Mouse (Mus musculus): ENCODE measurements around the gene Cab39l. TPM values are rescaled to one million over a fixed set of nuclear protein-coding genes. Genes with fewer than 3 reads are reported as not detected.
"Not testable (repeated sequence)": the region's sequence is repeated elsewhere in the genome, so short reads cannot be mapped to it uniquely, and the experiment has no call there.

Cab39l gene
- polyA plus RNA-seq, 1 experiment from 2014 or later = 31.9 TPM

- 54% methylated on average over 14 of the region's 14 CpGs for WGBS
- no peaks in the 10 kb centered on the region for H3K4me1 ChIP-seq (ENCODE audit: control insufficient read depth, insufficient read depth, low read depth, low read length)
- H3K27ac ChIP-seq (ENCODE audit: low read depth, low read length) = no peak overlapping the region
- ATAC-seq = no peak
- H3K9ac ChIP-seq (ENCODE audit: low read depth, low read length) = no peak overlapping the region
- no peaks in the 10 kb centered on the region for H3K9me3 ChIP-seq (ENCODE audit: control insufficient read depth, low read length)
- no peak overlapping the region for H3K4me3 ChIP-seq (ENCODE audit: low read length)
- no peaks in the 10 kb centered on the region; the same call in 1 of the 2 replicates for H3K27me3 ChIP-seq (replicated peaks; ENCODE audit: control insufficient read depth, insufficient read depth, low read length)
- no peaks in the 10 kb centered on the region for H3K36me3 ChIP-seq (ENCODE audit: control insufficient read depth, insufficient read depth, low read length)
- H3K4me2 ChIP-seq (ENCODE audit: low read length) = no peak overlapping the region
Measured at GRCm38 (mm10) chr14:59612920-59613625, 172.3 kb downstream of the Cab39l start.

- H3K36me3 ChIP-seq (ENCODE audit: control insufficient read depth, insufficient read depth, low read length); H3K4me3 ChIP-seq (ENCODE audit: low read length); H3K9ac ChIP-seq (ENCODE audit: low read depth, low read length); ATAC-seq; H3K27ac ChIP-seq (ENCODE audit: low read depth, low read length); H3K4me1 ChIP-seq (ENCODE audit: control insufficient read depth, insufficient read depth, low read depth, low read length); H3K9me3 ChIP-seq (ENCODE audit: control insufficient read depth, low read length); H3K4me2 ChIP-seq (ENCODE audit: low read length); H3K27me3 ChIP-seq (replicated peaks; ENCODE audit: control insufficient read depth, insufficient read depth, low read length): not testable (repeated sequence)
- WGBS = 86% methylated on average over 3 of the region's 3 CpGs
Measured at GRCm38 (mm10) chr14:59614149-59614548, 173.4 kb downstream of the Cab39l start.

DNA sequence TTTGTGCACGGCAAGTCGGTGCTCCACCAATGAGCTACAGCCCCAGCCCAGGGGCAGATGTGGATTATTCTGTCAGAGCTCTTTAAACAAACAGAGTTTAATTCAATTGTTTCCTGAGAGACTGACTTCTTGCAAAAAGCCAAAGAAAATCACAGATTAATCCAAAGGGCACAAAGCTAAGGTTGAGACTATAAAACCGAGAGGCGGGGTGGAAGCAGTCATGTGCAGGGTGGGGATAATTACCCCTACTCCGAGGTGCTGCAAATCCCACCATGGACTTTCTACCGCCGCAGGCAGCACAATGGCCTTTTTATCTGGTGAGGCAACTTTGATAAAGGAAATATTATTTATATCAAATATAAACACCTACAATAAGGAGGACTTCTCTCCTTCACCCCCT lies 176.0 kb downstream of the Cab39l start:
- Histone ChIP-seq H3K27ac (ENCODE audit: low read depth, low read length) (no peak overlapping the region), H3K4me3 (ENCODE audit: low read length) (no peak overlapping the region), H3K4me2 (ENCODE audit: low read length) (no peak overlapping the region), H3K9me3 (ENCODE audit: control insufficient read depth, low read length) (no peaks in the 10 kb centered on the region), H3K4me1 (ENCODE audit: control insufficient read depth, insufficient read depth, low read depth, low read length) (no peaks in the 10 kb centered on the region), H3K9ac (ENCODE audit: low read depth, low read length) (no peak overlapping the region), H3K27me3 (replicated peaks; ENCODE audit: control insufficient read depth, insufficient read depth, low read length) (no peaks in the 10 kb centered on the region; the same call in 1 of the 2 replicates), H3K36me3 (ENCODE audit: control insufficient read depth, insufficient read depth, low read length) (no peaks in the 10 kb centered on the region)
- WGBS = 69% methylated on average over 7 of the region's 7 CpGs
- ATAC-seq = no peak

DNA sequence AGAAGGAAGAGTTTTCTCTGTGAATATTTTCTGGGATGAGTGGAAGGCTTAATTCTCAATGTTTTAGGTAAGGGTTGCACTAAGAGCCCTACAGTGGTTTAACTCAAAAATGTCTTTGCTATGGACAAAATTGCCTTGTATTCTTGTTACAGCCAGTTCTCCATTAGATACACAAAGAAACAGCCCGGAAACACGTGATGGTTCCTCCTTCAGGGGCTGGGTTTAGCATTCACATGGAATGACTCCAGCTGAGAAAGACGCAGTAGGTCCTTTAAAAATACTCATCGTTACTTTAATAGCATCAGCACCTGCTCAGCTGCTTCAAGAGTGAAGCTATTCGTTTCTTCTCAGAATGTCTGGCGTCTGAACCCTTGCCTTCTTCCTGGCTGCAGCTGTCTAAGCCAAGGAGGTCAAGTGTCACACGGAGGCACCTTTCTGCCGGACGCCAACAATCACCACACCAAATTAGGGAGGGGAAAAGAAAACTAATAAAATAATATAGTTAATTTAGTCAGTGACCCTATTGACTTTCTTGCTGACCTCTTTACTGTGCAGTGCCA lies 183.6 kb downstream of the Cab39l start:
- H3K4me1 ChIP-seq (ENCODE audit: control insufficient read depth, insufficient read depth, low read depth, low read length) = peaks cover 21% of the 10 kb centered on the region
- no peak overlapping the region for H3K4me2 ChIP-seq (ENCODE audit: low read length)
- peaks cover 10% of the 10 kb centered on the region for H3K27me3 ChIP-seq (replicated peaks; ENCODE audit: control insufficient read depth, insufficient read depth, low read length)
- no peak overlapping the region for H3K9ac ChIP-seq (ENCODE audit: low read depth, low read length)
- no peaks in the 10 kb centered on the region for H3K36me3 ChIP-seq (ENCODE audit: control insufficient read depth, insufficient read depth, low read length)
- ATAC-seq = no peak
- no peaks in the 10 kb centered on the region for H3K9me3 ChIP-seq (ENCODE audit: control insufficient read depth, low read length)
- WGBS = 35% methylated on average over 9 of the region's 9 CpGs
- no peak overlapping the region for H3K27ac ChIP-seq (ENCODE audit: low read depth, low read length)
- H3K4me3 ChIP-seq (ENCODE audit: low read length) = no peak overlapping the region

DNA sequence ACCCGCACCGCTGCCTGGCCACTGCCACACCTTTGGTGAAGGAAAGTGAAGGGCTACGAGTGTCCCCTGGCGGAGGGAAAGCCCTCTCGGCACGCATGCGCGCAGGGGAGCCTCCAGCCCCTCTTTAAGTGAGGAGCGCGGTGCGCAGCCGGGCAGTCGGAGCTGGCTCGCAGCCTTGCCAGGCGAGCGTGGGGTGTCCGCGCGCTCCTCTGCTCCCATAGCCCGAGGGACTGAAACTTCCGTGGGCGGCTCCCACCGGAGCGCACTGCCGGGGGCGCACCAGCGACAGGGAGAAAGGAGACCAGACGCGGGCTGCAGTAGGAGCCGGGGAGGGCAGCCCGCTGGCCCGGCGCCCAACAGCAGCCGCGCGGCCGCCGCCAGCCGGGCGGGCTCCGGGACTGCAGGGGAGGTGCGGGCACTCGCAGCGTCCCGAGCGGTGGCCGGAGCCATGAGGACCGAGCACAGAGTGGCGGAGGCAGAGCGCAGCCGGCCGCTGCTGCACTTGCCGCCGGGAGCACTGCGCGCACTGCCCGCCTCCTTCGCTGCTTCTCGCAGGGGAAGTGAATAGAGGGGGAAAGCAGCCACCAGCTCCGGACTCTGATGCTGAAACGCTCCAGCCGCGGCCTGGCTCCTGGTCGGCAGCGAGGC lies 184.5 kb downstream of the Cab39l start, which contains the start of gene Shisa2:
Gene Shisa2 (plus strand): TSS at position 151 of the 648 bp plus-strand sequence.
- Histone ChIP-seq H3K4me1 (ENCODE audit: control insufficient read depth, insufficient read depth, low read depth, low read length) (peaks cover 21% of the 10 kb centered on the region), H3K9me3 (ENCODE audit: control insufficient read depth, low read length) (no peaks in the 10 kb centered on the region), H3K9ac (ENCODE audit: low read depth, low read length) (peak within 1 kb of the TSS; percentile 72), H3K27me3 (replicated peaks; ENCODE audit: control insufficient read depth, insufficient read depth, low read length) (peaks cover 10% of the 10 kb centered on the region), H3K4me2 (ENCODE audit: low read length) (peak within 1 kb of the TSS; percentile 85), H3K36me3 (ENCODE audit: control insufficient read depth, insufficient read depth, low read length) (peaks cover 4% of the 10 kb centered on the region), H3K4me3 (ENCODE audit: low read length) (peak within 1 kb of the TSS; percentile 68), H3K27ac (ENCODE audit: low read depth, low read length) (peak within 1 kb of the TSS; percentile 70)
- ATAC-seq = peak; percentile 93
- 0% methylated on average over 64 of the region's 65 CpGs for WGBS

GRCm38 (mm10) chr14:59625806-59626364 lies 185.1 kb downstream of the Cab39l start:
- Histone ChIP-seq H3K27ac (ENCODE audit: low read depth, low read length) (peak overlapping the region; percentile 70), H3K36me3 (ENCODE audit: control insufficient read depth, insufficient read depth, low read length) (peaks cover 4% of the 10 kb centered on the region), H3K27me3 (replicated peaks; ENCODE audit: control insufficient read depth, insufficient read depth, low read length) (peaks cover 10% of the 10 kb centered on the region), H3K4me3 (ENCODE audit: low read length) (peak overlapping the region; percentile 68), H3K9ac (ENCODE audit: low read depth, low read length) (peak overlapping the region; percentile 72), H3K4me2 (ENCODE audit: low read length) (peak overlapping the region; percentile 85), H3K4me1 (ENCODE audit: control insufficient read depth, insufficient read depth, low read depth, low read length) (peaks cover 21% of the 10 kb centered on the region), H3K9me3 (ENCODE audit: control insufficient read depth, low read length) (no peaks in the 10 kb centered on the region)
- ATAC-seq = peak; percentile 45
- WGBS = under 1% methylated on average over 48 of the region's 51 CpGs

DNA sequence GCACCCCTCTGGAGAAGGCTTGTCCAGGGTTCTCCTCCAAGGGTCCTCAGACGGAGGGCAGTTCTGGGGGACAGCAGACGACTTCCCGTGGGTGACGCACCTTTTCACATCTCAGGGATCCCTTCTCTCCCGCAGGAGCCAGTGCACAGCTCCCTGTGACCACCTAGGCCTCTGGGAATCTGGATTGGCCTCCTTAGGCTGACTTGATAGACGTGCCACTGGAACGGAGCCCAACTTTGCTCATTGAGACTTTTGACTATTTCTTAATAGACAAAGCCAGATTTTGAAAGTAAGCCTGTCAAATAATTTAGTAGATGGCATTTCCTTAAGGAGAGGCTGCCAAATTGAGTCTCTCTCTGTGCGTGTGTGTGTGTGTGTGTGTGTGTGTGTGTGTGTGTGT lies 185.9 kb downstream of the Cab39l start:
- H3K27me3 ChIP-seq (replicated peaks; ENCODE audit: control insufficient read depth, insufficient read depth, low read length) = peaks cover 10% of the 10 kb centered on the region
- WGBS = 28% methylated on average over 8 of the region's 8 CpGs

GRCm38 (mm10) chr14:59627142-59627680 lies 186.4 kb downstream of the Cab39l start:
- no peak for ATAC-seq
- H3K27ac ChIP-seq (ENCODE audit: low read depth, low read length) = no peak overlapping the region
- H3K9me3 ChIP-seq (ENCODE audit: control insufficient read depth, low read length) = no peaks in the 10 kb centered on the region
- H3K4me2 ChIP-seq (ENCODE audit: low read length) = peak overlapping the region; percentile 85
- H3K4me1 ChIP-seq (ENCODE audit: control insufficient read depth, insufficient read depth, low read depth, low read length) = peaks cover 21% of the 10 kb centered on the region
- WGBS = 28% methylated on average over 9 of the region's 9 CpGs
- peaks cover 9% of the 10 kb centered on the region for H3K27me3 ChIP-seq (replicated peaks; ENCODE audit: control insufficient read depth, insufficient read depth, low read length)
- no peak overlapping the region for H3K9ac ChIP-seq (ENCODE audit: low read depth, low read length)
- H3K4me3 ChIP-seq (ENCODE audit: low read length) = peak overlapping the region; percentile 68
- H3K36me3 ChIP-seq (ENCODE audit: control insufficient read depth, insufficient read depth, low read length) = peaks cover 4% of the 10 kb centered on the region

More for the DNA sequence above, 185.9 kb downstream of the Cab39l start:
- Histone ChIP-seq H3K9ac (ENCODE audit: low read depth, low read length) (peak overlapping the region; percentile 72), H3K27ac (ENCODE audit: low read depth, low read length) (no peak overlapping the region), H3K4me3 (ENCODE audit: low read length) (peak overlapping the region; percentile 68), H3K9me3 (ENCODE audit: control insufficient read depth, low read length) (no peaks in the 10 kb centered on the region), H3K4me2 (ENCODE audit: low read length) (peak overlapping the region; percentile 85), H3K4me1 (ENCODE audit: control insufficient read depth, insufficient read depth, low read depth, low read length) (peaks cover 21% of the 10 kb centered on the region), H3K36me3 (ENCODE audit: control insufficient read depth, insufficient read depth, low read length) (peaks cover 4% of the 10 kb centered on the region)
- ATAC-seq = no peak
